Mouse (Mus musculus) brain, embryonic 14.5 days (tissue): ENCODE measurements around the gene Gsap.

Source experiments
- CTCF ChIP-seq: fragments of 200-500 bp; IDR thresholded peaks from 2 replicates; pipeline ENCODE4 v1.5.1; 2012; ENCODE audit warnings: inconsistent platforms, mild to moderate bottlenecking, moderate library complexity, borderline replicate concordance; ENCODE audit not compliant: insufficient read depth, insufficient read length; ENCODE audit errors: extremely low read depth
- POLR2A ChIP-seq: fragments of 200-500 bp; IDR thresholded peaks from 2 replicates; pipeline ENCODE4 v1.6.1; 2012; ENCODE audit warnings: mild to moderate bottlenecking, inconsistent platforms, borderline replicate concordance; ENCODE audit not compliant: poor library complexity, insufficient read depth, insufficient read length, severe bottlenecking; ENCODE audit errors: extremely low read depth

- TF ChIP-seq CTCF (no peak), POLR2A (no peak)
Observed at GRCm38 (mm10) chr5:21143032-21143431, 43.0 kb upstream of the Gsap start.
